Mouse (Mus musculus) brain, adult 10 weeks (tissue): ENCODE measurements around the gene Vmn2r31. TPM values are rescaled to one million over a fixed set of nuclear protein-coding genes. Genes with fewer than 3 reads are reported as not detected.

Experiments used
- polyA plus RNA-seq: library from polyadenylated mRNA; stranded (reverse); fragments of 350-450 nt; fragmentation: Illumina TruSeq; extraction: RNeasy Lipid Tissue Mini Kit (QIAGEN cat#74804); gene quantifications from one replicate; pipeline ENCODE4 v1.2.3, GENCODE M21; 2015; ENCODE audit warnings: low read depth, low replicate concordance

Gene Vmn2r31
- polyA plus RNA-seq, result not detected

DNA sequence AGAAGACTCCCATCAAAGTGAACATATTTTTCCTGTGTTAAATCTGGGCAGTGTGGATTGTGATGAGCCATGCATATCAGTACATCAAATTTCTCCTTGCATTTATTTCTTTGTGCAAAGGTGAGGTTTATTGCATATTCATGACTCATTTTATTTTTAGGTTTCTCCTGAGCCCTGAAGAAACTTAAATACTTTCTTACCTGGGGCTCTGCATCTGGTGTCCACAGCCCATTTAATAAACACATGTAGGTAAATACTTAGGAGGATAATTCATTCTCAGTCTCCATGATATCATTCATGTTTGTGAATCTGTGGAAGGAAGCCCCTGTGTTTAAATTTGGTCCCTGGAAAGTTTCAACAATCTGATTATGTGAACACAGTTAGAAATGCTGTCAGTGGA, at the start of gene Vmn2r31:
TSS of gene Vmn2r31 (minus strand) at position 101 of the 400 bp plus-strand sequence.

DNA sequence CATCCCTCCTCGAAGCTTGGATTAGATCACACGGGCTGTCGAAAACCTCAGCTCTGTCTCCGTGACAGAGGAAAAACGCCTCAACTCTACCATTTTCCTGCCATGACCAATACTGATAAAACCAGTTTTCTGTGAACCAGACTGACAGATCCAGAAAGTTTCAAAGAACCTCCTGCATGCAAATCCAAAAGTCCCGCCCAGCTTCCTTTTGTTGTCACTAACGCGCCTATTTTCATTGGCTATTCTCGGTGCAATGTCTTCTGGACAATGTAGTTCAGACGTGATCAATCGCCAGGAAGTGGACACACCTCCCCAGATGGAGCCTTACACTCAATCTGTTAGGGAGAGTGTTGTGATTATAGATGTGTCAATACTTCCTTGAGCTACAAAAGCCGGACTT, 25.1 kb downstream of the Vmn2r31 start, which contains the start of gene Gm45783:
TSS of gene Gm45783 (minus strand) at position 143 of the 400 bp plus-strand sequence.

DNA sequence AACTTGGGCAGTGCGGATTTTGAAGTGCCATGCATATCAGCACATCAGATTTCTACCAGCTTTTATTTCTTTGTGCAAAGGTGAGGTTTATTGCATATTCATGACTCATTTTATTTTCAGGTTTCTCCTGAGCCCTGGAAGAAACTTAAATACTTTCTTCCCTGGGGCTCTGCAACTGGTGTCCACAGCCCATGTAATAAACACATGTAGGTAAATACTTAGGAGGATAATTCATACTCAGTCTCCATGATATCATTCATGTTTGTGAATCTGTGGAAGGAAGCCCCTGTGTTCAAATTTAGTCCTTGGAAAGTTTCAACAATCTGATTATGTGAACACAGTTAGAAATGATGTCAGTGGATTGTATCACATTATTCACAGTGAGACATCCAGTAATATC, 62.0 kb downstream of the Vmn2r31 start, which contains the start of gene Vmn2r30:
TSS of gene Vmn2r30 (minus strand) at position 101 of the 400 bp plus-strand sequence.

Other genes with a start within 250 kb of the Vmn2r31 start
- gene Zfp418, start 228.4 kb downstream of the Vmn2r31 start, polyA plus RNA-seq, result 3.2 TPM
- 11.8 TPM for gene Zfp772, start 189.7 kb downstream of the Vmn2r31 start, polyA plus RNA-seq
- gene Vmn2r29, start 152.4 kb downstream of the Vmn2r31 start, polyA plus RNA-seq, result 5.3 TPM
- 12.4 TPM for gene Gm45844, start 121.4 kb downstream of the Vmn2r31 start, polyA plus RNA-seq
- 126 TPM for gene Clcn4, start 98.9 kb downstream of the Vmn2r31 start, polyA plus RNA-seq
- gene Vmn2r30, start 62.1 kb downstream of the Vmn2r31 start, polyA plus RNA-seq, result 0.04 TPM
- not detected for gene Gm45783, start 25.1 kb downstream of the Vmn2r31 start, polyA plus RNA-seq
- not detected for gene Vmn2r32, start 80.3 kb upstream of the Vmn2r31 start, polyA plus RNA-seq
- gene Vmn2r33, start 167.1 kb upstream of the Vmn2r31 start, polyA plus RNA-seq, result not detected